Mouse (Mus musculus) C2C12 (cell line): ENCODE data around the gene Tom1l2.

ENCODE experiments used
- CEBPB ChIP-seq: IDR thresholded peaks from one replicate; pipeline ENCODE4 v1.6.1; 2011; ENCODE audit warnings: low read depth, mild to moderate bottlenecking, control low read depth, moderate library complexity
- CTCF ChIP-seq: IDR thresholded peaks from one replicate; pipeline ENCODE4 v1.5.1; 2011; ENCODE audit not compliant: control insufficient read depth, insufficient read depth, insufficient read length
- MAX ChIP-seq: IDR thresholded peaks from one replicate; pipeline ENCODE4 v1.6.1; 2011; ENCODE audit warnings: mild to moderate bottlenecking, control low read depth
- MYOD1 ChIP-seq: IDR thresholded peaks from one replicate; pipeline ENCODE4 v1.6.1; 2011; ENCODE audit warnings: low read depth; ENCODE audit not compliant: control insufficient read depth, insufficient read length
- MYOG ChIP-seq: IDR thresholded peaks from one replicate; pipeline ENCODE4 v1.6.1; 2011; ENCODE audit not compliant: control insufficient read depth, insufficient read length; ENCODE audit errors: extremely low read depth
- USF1 ChIP-seq: IDR thresholded peaks from one replicate; pipeline ENCODE4 v1.6.1; 2011; ENCODE audit warnings: low read depth, mild to moderate bottlenecking, control low read depth, moderate library complexity

DNA sequence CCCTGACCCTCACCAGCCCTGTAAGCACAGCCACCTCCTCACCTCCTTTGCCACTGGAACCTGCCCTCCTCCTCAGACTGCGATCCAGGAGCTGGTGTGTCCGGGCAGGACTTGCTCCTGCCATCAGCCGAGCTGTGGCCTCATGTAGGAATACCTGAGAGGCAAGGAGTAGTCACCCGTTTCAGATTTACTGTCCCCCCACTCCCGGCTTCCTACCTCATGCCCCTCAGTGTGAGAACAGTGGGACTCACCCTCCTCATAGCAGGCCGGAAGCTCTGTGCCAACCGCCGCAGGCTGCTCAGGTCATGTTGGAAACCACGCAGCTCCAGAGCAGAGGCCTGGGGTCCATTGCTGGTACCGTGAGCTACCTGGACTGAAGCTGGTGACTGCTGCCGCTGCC, 152.3 kb downstream of the Tom1l2 start:
- TF ChIP-seq CTCF (no peak), USF1 (no peak), MYOD1 (no peak), MYOG (no peak), MAX (no peak), CEBPB (no peak)
